Mouse (Mus musculus) heart, postnatal 4 days (tissue): ENCODE data around the gene Pde6h. TPM values are rescaled to one million over a fixed set of nuclear protein-coding genes. Genes with fewer than 3 reads are reported as not detected.
"Not testable (repeated sequence)": the region's sequence is repeated elsewhere in the genome, so short reads cannot be mapped to it uniquely, and the experiment has no call there.

ENCODE experiments used
- DNase-seq: peaks from one replicate; pipeline ENCODE4 v3.0.0; 2021
- total RNA-seq, 2 experiments: library from RNA; stranded (reverse); gene quantifications; 2 replicates each; pipeline ENCODE4 v1.2.3; 2021

Gene Pde6h
- not detected for total RNA-seq

DNA sequence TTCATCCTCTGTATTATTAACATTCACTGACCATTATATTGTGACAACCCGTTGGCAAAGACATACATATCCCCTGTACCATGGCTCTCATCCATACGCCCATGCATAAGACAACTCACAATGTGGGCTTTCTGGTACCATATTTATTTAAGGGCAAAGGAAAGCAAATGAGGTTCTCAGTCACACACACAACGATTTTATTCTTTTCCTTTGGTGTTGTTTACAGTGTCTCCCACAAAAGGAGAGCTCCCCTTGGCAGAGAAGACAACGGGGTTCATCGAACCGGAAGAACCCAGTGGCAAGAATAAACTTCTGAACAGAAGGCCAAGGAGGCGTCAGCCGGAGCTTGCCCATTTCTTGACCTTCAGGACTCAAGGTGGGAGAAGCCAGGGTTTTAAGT, at the start of gene Pde6h:
TSS of gene Pde6h (plus strand) at position 301 of the 400 bp plus-strand sequence.
- no peak for DNase-seq

DNA sequence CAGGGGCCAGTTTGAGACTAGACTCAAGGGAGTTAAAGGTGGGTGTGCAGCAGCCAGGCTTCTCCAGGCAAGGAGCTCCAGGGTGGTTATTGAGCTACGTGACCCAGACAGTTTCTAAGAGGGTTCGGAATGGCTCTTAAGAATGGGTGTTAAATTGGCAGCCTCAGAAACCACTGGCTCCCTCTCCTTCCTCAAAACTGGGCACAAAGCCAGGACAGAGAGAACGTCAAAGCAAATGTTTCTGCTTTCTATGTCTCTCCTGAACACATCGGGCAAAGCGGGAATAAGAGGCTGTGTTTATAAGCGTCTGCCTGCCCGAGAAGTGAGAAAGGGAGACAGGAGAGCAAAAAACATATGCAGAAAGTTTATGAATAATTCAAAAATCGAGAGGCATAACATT, 49.0 kb upstream of the Pde6h start:
- DNase-seq = peak; percentile 55

- DNase-seq = peak; percentile 72
These were observed 48.0 kb upstream of the Pde6h start, which contains the start of gene Mgp for GRCm38 (mm10) chr6:136875670-136876069. Gene Mgp, minus strand, starts transcription at chr6:136875823.

GRCm38 (mm10) chr6:136881678-136882077, 42.0 kb upstream of the Pde6h start:
- no peak for DNase-seq

DNA sequence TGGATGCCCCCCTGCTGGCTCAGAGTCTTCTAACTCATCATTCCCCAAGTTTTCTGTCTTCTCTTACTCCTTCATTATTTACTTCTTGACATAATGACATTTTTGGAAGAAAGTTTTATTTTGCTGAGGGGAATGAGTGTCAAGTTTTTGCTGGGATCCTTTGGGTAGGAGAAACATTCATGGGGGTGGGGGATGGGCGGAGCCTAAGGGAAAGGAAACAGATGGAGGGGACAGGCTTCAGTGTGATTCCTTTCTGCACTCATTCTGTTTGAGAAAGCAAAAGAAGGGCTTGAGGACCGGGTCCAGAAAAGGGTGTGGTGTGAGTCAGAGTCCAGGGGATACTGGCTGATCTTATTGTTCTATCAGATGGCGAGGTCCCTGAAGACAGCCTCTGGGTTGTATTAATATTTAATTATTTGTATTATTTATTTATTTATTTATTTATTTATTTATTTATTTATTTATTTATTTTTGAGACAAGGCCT, 40.2 kb upstream of the Pde6h start:
- DNase-seq = no peak

DNA sequence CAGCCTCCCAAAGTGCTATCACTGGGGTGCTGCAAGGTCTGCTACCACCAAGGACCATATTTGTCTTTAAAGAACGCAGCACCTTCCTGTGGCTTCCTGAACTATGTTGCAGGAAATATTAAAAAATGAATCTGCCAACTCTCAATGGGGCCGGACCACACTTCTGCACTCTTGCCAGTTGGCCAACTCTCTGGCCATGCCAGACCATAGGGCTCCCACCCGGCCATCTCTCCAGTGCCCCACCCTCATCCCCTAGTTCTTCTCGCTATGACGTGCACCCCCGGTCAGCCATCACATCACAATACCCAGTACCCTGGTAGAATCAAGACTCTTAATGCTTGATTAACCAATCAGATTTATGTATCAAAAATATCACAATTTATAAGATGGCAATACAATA, 39.7 kb upstream of the Pde6h start:
- DNase-seq = no peak

DNA sequence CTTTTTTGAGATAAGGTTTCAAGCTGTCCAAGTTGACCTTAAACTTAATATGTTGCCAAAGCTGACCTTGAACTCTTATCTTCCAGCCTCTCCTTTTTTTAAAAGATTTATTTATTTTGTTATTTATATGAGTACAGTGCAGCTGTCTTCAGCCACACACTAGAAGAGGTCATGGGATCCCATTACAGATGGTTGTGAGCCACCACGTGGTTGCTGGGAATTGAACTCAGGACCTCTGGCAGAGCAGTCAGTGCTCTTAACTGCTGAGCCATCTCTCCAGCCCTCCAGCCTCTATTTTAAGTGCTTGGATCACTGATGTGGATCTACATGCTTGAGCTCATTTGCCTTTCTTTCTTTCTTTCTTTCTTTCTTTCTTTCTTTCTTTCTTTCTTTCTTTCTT, 38.9 kb upstream of the Pde6h start:
- DNase-seq = not testable (repeated sequence)

GRCm38 (mm10) chr6:136887854-136888253, 35.8 kb upstream of the Pde6h start:
- DNase-seq = peak; percentile 70

DNA sequence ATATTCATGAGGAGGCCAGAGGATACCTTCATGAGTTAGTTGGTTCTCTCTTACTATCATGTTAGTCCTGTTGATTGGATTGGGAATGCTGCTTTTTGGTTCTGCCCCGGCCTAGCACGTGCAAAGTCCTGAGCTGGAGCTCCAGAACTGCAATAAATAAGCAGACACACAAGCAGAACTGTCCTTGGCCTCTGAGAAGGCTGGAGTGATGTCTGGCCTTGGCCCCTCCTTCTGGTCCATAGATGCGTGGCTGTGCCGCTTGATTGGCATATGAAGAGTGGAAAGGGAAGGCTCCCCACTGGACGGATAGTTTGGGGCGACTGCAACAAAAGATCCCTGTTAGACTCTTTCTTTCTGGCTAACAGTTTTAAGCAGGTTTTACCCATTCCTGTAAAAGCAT, 34.6 kb upstream of the Pde6h start:
- DNase-seq = no peak

- DNase-seq = no peak
These were observed 34.1 kb upstream of the Pde6h start for GRCm38 (mm10) chr6:136889554-136889953.

GRCm38 (mm10) chr6:136892002-136892401, 31.6 kb upstream of the Pde6h start:
- DNase-seq = no peak

DNA sequence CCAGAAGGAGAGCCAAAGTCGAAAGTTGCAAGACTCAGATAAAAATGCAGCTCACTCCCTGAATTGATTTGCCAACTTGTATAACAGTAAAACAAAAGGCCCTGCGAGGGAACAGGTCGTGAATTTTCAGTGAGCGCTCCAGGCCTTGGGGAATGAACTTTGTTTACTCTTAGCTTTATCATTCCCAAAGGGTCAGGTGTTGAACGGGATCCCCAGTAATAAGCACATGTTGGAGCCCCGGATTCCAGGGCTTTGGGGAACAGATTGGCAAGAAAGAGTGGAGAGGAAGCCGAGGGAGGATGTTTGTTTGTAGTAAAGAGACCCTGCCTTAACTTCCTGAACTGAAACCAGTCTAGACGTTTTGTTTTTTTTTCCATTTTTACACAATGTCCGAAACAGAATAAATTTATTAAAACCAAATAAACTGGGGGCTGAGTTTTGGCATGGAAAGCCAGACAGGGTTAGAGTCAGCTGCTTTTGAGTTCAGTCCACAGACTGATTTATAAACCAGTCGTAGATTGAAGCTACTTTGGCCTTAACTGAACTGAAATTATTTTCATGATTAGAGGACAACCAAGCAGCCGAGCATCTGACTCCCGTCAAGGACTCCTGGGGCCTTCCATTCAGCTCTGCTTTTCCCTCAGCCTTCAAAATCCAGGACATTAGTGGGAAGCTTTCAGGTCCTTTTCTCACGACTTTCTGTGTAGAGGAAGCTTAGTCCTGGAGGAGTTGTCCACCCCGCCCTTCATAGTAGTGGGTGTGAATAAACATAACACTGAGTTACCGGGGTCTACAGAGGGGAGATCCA, 28.9 kb upstream of the Pde6h start:
- DNase-seq = no peak

DNA sequence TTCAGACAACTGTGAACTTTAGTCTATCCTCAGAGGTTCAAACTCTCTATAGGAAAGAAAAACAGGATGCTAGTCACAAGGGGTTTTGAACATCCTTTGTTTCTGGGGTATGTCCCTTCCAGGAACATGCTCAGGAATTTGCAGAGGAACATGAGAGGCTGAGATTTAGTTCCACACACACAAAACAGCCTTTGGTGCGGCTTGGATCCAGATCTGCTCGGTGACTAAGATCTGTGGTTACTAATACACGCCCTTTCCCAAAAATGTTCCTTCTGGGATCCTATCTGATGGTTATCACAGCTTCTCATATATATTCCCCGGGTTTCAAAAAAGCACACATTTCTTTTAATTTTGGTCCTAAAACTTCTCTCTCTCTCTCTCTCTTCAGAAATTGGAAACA, 25.8 kb upstream of the Pde6h start:
- DNase-seq = no peak

- DNase-seq = no peak
These were observed 25.4 kb upstream of the Pde6h start for GRCm38 (mm10) chr6:136898222-136898621.

DNA sequence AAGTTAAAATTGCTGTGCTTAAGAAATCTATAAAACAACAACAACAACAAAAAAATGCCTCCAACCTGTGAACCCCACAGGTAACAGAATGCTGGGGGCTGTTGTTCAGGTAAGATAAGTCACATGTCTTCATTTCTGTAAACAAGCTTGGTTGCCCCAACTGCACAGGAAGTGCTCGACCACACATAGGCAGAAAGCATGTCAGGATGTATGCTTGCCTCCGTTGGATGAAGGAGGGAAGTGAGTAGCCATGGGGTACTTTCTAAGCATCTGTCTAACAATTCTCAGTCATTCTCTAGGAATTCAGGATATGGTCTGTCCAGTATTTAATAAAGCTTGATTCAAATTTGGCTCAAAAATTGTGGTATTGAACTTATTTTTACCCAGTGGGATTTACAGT, 24.7 kb upstream of the Pde6h start:
- DNase-seq = no peak

GRCm38 (mm10) chr6:136900369-136901009, 23.1 kb upstream of the Pde6h start:
- DNase-seq = no peak

DNA sequence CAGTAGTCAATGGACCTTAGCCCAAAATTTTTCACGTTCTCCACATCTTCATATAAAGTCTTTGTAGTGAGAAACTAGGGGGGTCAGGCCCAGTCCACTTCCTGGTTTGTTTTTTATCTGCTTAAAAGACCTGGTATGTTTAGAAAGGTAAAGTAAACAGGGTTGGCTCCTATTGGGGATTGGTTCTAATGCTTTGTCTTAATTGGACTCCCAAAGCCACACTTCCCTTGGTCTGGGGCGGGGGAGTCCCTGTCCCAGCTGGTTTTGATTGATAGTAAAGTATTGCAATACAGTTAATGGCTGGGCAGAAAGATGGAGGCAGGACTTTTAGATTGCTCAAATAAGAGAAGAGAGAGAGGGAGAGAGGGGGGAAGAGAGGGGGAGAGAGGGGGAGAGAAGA, 22.6 kb upstream of the Pde6h start:
- no peak for DNase-seq

GRCm38 (mm10) chr6:136902527-136902926, 21.1 kb upstream of the Pde6h start:
- DNase-seq = no peak

GRCm38 (mm10) chr6:136903885-136904470, 19.7 kb upstream of the Pde6h start:
- DNase-seq = no peak

DNA sequence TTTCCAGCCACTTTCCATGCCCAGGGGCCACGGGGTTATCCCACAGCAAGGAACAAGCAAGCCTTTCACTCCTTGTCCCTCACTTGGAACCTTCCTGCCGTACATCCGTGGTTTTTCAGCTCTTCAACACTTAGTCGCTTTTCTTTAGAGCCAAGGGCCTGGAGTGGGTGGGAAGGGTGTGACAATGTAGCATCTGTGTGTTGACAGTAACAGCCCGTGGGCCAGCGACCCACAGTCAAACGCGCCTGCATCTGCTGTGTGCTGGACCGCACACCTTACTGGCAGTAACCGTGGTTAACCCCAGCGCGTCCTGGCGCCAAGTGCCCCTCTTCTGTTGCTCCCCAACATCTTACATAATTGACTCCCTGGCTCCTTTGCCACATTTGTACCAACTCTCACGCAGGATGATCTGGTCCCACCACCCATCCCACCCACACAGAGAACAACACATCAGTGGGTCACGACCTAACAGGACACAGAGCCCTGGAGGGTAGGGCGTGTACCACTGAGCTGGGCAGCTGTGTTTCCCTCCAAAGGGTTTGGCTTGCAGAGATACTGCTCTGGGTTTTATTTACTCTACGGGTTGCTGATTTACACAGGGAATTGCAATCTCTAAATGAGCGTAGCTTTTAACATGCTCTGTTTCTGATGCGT, 17.2 kb upstream of the Pde6h start:
- no peak for DNase-seq

DNA sequence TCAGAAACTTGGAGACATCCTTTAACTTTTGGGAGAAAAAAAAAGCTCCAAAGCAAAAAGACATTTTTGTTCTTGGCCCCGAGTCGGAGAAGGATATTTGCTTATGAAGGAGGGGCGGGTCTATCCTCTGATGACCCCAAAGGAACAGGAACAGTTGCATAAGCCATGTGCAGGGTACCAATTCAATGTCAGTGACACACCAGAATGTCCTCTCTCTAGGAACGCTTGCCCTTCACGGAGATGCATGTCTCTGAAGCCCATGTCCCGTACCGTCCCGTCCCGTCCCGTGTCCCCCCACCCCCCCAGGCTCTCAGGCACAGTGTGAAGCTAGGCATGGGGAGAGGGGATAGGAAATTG, 16.7 kb upstream of the Pde6h start:
- DNase-seq = no peak

DNA sequence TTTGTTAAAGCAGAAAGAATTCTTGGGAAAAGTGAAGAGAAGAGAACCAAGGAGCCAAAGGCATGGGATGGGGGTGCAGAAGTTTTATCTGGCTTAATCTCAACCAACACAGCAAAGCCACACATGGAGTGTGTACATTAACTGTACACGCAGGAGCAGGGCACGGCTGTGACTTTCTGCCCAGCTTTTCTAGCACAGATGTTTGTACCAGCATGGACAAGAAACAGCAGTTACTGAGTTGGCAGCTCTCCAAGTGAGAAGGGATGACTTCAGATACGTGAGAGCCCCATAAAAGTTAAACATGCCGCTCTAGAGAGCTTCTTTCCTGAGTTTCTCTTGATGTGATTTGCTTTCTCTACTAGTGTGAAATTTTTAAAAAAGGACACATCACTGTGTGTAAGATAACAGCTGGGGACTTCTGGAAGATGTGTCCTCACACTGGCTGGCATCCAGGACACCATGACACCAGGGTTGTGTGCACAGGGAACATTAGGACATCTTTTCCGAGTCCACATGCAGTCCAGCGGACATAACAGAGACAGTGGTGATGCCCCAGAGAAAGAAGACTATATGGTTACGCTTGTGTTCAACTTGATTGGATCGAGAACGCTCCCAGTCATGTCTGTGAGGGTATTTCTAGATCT, 13.3 kb upstream of the Pde6h start:
- DNase-seq = peak; percentile 44
